Comparison of ENCODE assay signal across 26 mouse cellular contexts in genomic region chr5:134896965-134897364, GRCm38 (mm10). TPM values are rescaled to one million over a fixed set of nuclear protein-coding genes. Genes with fewer than 3 reads are reported as not detected.
DNase-seq lines count a peak whose midpoint lies in the region; ATAC-seq and TF ChIP-seq lines count a peak whose summit lies in the region.
"Had no signal": no experiment of that assay in that cellular context is flagged by ENCODE, and none has a peak within 500 bp of the region (broad histone marks: within the 10 kb centered on the region; RNA-seq: fewer than 3 reads in every experiment).

No protein-coding gene starts in this region.

- H3K4me1 ChIP-seq in lung, postnatal 0 days (ENCODE audit: insufficient read depth, low read depth, low read length), result peaks cover 3% of the 10 kb centered on the region; the same call in 1 of the 2 replicates

- no peak for TF ChIP-seq EP300 in lung, postnatal 0 days (IDR thresholded peaks at IDR 0.05)

- peak overlapping the region; percentile 57 for H3K27ac ChIP-seq in lung, postnatal 0 days (ENCODE audit: low read length)
- H3K27ac ChIP-seq: embryonic facial prominence, embryonic 13.5 days; forebrain, embryonic 13.5 days; hindbrain, embryonic 12.5 days had no signal

- ATAC-seq in lung, postnatal 0 days, result no peak
- ATAC-seq: activated CD4-positive, CD25-positive, alpha-beta regulatory T cell, adult 4 months; forebrain, embryonic 13.5 days; hindbrain, embryonic 16.5 days; inflammation-experienced regulatory T-cells, adult 6 months; Patski had no signal

- no peaks in the 10 kb centered on the region for H3K27me3 ChIP-seq in lung, postnatal 0 days (replicated peaks; ENCODE audit: insufficient read depth, low read length)
- H3K27me3 ChIP-seq: embryonic facial prominence, embryonic 13.5 days; forebrain, embryonic 13.5 days; hindbrain, embryonic 12.5 days had no signal

- intact Hi-C loops in gastrocnemius, postnatal 14 days (cut with DNase I; ENCODE audit: low total_unique reads), result no loop called here
- intact Hi-C loops in left cerebral cortex, postnatal 4 days (cut with DNase I), result no loop called here

- H3K4me2 ChIP-seq in lung, postnatal 0 days (replicated peaks; ENCODE audit: low read depth, low read length), result no peak overlapping the region
- H3K4me2 ChIP-seq: embryonic facial prominence, embryonic 13.5 days; forebrain, embryonic 13.5 days; hindbrain, embryonic 12.5 days had no signal

- H3K36me3 ChIP-seq in lung, postnatal 0 days (ENCODE audit: insufficient read depth, low read length), result no peaks in the 10 kb centered on the region
- H3K36me3 ChIP-seq: embryonic facial prominence, embryonic 13.5 days; hindbrain, embryonic 12.5 days had no signal

- H3K9me3 ChIP-seq in lung, postnatal 0 days (ENCODE audit: low read length), result no peaks in the 10 kb centered on the region
- H3K9me3 ChIP-seq: embryonic facial prominence, embryonic 13.5 days; forebrain, embryonic 13.5 days; hindbrain, embryonic 12.5 days had no signal

- peak; percentile 42 for DNase-seq in gastrocnemius, postnatal 14 days
- no peak for DNase-seq in gastrocnemius, postnatal 10 days
- DNase-seq in left cerebral cortex, postnatal 4 days, result peak; percentile 53
- DNase-seq in left cerebral cortex, adult 11 months (ENCODE audit: low spot score), result no peak
- no peak for DNase-seq in lung, postnatal 0 days (ENCODE audit: low spot score)
- DNase-seq in lung, postnatal 36 days, result no peak
- no peak for DNase-seq in spleen, postnatal 4 days (ENCODE audit: low spot score in 2 of 2)
- DNase-seq: adrenal gland, postnatal 14 days; cerebellum, adult 11-12 months; cerebellum, adult 9-10 months; cerebellum, postnatal 25 days; heart, postnatal 10 days; heart, postnatal 4 days had no signal

- TF ChIP-seq CTCF in lung, postnatal 0 days (IDR thresholded peaks at IDR 0.05), result no peak

- no peak overlapping the region for H3K4me3 ChIP-seq in lung, postnatal 0 days (ENCODE audit: low read depth, low read length)
- H3K4me3 ChIP-seq: embryonic facial prominence, embryonic 13.5 days; forebrain, embryonic 13.5 days; hindbrain, embryonic 12.5 days had no signal

- H3K9ac ChIP-seq in lung, postnatal 0 days (replicated peaks; ENCODE audit: low read depth), result no peak overlapping the region
- H3K9ac ChIP-seq: embryonic facial prominence, embryonic 13.5 days; forebrain, embryonic 13.5 days; hindbrain, embryonic 12.5 days had no signal

- 86% methylated on average over 7 of the region's 8 CpGs for WGBS in lung, postnatal 0 days

RNA-seq across cellular contexts. Expression of gene Tmem270, which starts 9.6 kb away (rescaled TPM):
- not detected for total RNA-seq in gastrocnemius, postnatal 14 days (2021)
- not detected for total RNA-seq in gastrocnemius, postnatal 10 days (2021)
- not detected for total RNA-seq in left cerebral cortex, postnatal 4 days (2021)
- not detected in 2 replicates for polyA plus RNA-seq in lung, postnatal 0 days (2015; fragmentation: Nextera tagmentation; extraction: Ambion mirVana)
- total RNA-seq: adrenal gland, adult 18-20 months; adrenal gland, postnatal 14 days; CH12.LX; gastrocnemius, postnatal 4 days; heart, adult 8-10 months; heart, postnatal 10 days; heart, postnatal 4 days had no signal
- polyA plus RNA-seq: activated CD4-positive, CD25-positive, alpha-beta regulatory T cell, adult 4 months; cortical plate, adult 2 months; embryonic facial prominence, embryonic 13.5 days; forebrain, embryonic 13.5 days; heart, embryonic 14.5 days; hindbrain, embryonic 12.5 days; hindbrain, embryonic 16.5 days; inflammation-experienced regulatory T-cells, adult 6 months; Patski had no signal

RNA-seq across cellular contexts. Expression of gene Cldn13, which starts 18.4 kb away (rescaled TPM):
- total RNA-seq in gastrocnemius, postnatal 14 days (2021), result not detected
- under 1 TPM in 1 of 2 experiments, not detected in 1; 0.84 TPM for total RNA-seq in gastrocnemius, postnatal 10 days (2021)
- not detected for total RNA-seq in left cerebral cortex, postnatal 4 days (2021)
- 1.2 and 1.6 TPM in 2 replicates for polyA plus RNA-seq in lung, postnatal 0 days (2015; fragmentation: Nextera tagmentation; extraction: Ambion mirVana)
- total RNA-seq: adrenal gland, adult 18-20 months; CH12.LX; gastrocnemius, postnatal 4 days; heart, adult 8-10 months; heart, postnatal 10 days; heart, postnatal 4 days had no signal
- polyA plus RNA-seq: cortical plate, adult 2 months; forebrain, embryonic 13.5 days; hindbrain, embryonic 16.5 days; inflammation-experienced regulatory T-cells, adult 6 months; Patski had no signal

RNA-seq across cellular contexts. Expression of gene Mettl27, which starts 35.2 kb away (rescaled TPM):
- 1 to 10 TPM; 4.9 to 6.2 TPM for total RNA-seq in gastrocnemius, postnatal 14 days (2021)
- total RNA-seq in gastrocnemius, postnatal 10 days (2021), result 1 to 10 TPM; 7.4 to 8.6 TPM
- 1 to 10 TPM; 6.4 to 7.2 TPM for total RNA-seq in left cerebral cortex, postnatal 4 days (2021)
- 33.7 and 35.5 TPM in 2 replicates for polyA plus RNA-seq in lung, postnatal 0 days (2015; fragmentation: Nextera tagmentation; extraction: Ambion mirVana)

RNA-seq across cellular contexts. Expression of gene Cldn4, which starts 49.8 kb away (rescaled TPM):
- not detected for total RNA-seq in gastrocnemius, postnatal 14 days (2021)
- total RNA-seq in gastrocnemius, postnatal 10 days (2021), result not detected
- total RNA-seq in left cerebral cortex, postnatal 4 days (2021), result under 1 TPM in 1 of 2 experiments, not detected in 1; 0.18 TPM
- polyA plus RNA-seq in lung, postnatal 0 days (2015; fragmentation: Nextera tagmentation; extraction: Ambion mirVana), result 28.2 and 29.2 TPM in 2 replicates
- total RNA-seq: adrenal gland, adult 18-20 months; adrenal gland, postnatal 14 days; gastrocnemius, postnatal 4 days; heart, adult 8-10 months had no signal
- polyA plus RNA-seq: activated CD4-positive, CD25-positive, alpha-beta regulatory T cell, adult 4 months; forebrain, embryonic 13.5 days; hindbrain, embryonic 16.5 days; inflammation-experienced regulatory T-cells, adult 6 months had no signal

Comparison
In these comparisons a context has a peak if more than half of its experiments do, and no peak if none do; other contexts are left out.
1. DNase-seq: peak in gastrocnemius, postnatal 14 days (single experiment) and left cerebral cortex, postnatal 4 days (single experiment); none in gastrocnemius, postnatal 10 days (single experiment), left cerebral cortex, adult 11 months (single experiment), lung, postnatal 0 days (single experiment), lung, postnatal 36 days (single experiment) and spleen, postnatal 4 days (0 of 2).